Mouse (Mus musculus) midbrain, embryonic 16.5 days (tissue): ENCODE measurements around the gene Sbk1. TPM values are rescaled to one million over a fixed set of nuclear protein-coding genes. Genes with fewer than 3 reads are reported as not detected.

ENCODE experiments used
- ATAC-seq: fragments of 200-750 bp; cut with Nextera tagmentation; 2 replicates; pipeline ENCODE4 v1.8.0; 2017; ENCODE audit warnings: moderate TSS enrichment
- H3K27ac ChIP-seq: fragments of 300-500 bp; sonication (generic); 2 replicates; pipeline ENCODE4 v1.5.1; 2014; ENCODE audit warnings: mild to moderate bottlenecking, low read length, mixed read lengths
- H3K27me3 ChIP-seq: fragments of 300-500 bp; sonication (generic); 2 replicates; pipeline ENCODE4 v1.6.1; 2014; ENCODE audit warnings: low read depth, low read length, mixed read lengths; ENCODE audit not compliant: control insufficient read depth, insufficient read depth
- H3K36me3 ChIP-seq: fragments of 300-500 bp; sonication (generic); 2 replicates; pipeline ENCODE4 v1.6.1; 2014; ENCODE audit warnings: mild to moderate bottlenecking, low read length, moderate library complexity, mixed read lengths; ENCODE audit not compliant: control insufficient read depth, insufficient read depth
- H3K4me1 ChIP-seq: fragments of 300-500 bp; sonication (generic); 2 replicates; pipeline ENCODE4 v1.6.1; 2014; ENCODE audit warnings: mild to moderate bottlenecking, low read length, mixed read lengths; ENCODE audit not compliant: control insufficient read depth, insufficient read depth
- H3K4me2 ChIP-seq: fragments of 300-500 bp; sonication (generic); 2 replicates; pipeline ENCODE4 v1.6.1; 2014; ENCODE audit warnings: mild to moderate bottlenecking, low read length, mixed read lengths
- H3K4me3 ChIP-seq: fragments of 300-500 bp; sonication (generic); 2 replicates; pipeline ENCODE4 v1.5.1; 2014; ENCODE audit warnings: low read depth, mild to moderate bottlenecking, low read length, moderate library complexity, mixed read lengths
- H3K9ac ChIP-seq: fragments of 300-500 bp; sonication (generic); 2 replicates; pipeline ENCODE4 v1.6.1; 2014; ENCODE audit warnings: low read depth, low read length, mixed read lengths
- H3K9me3 ChIP-seq: fragments of 300-500 bp; sonication (generic); replicated peaks from 2 replicates; pipeline ENCODE4 v1.6.1; 2014; ENCODE audit warnings: mild to moderate bottlenecking, low read length, mixed read lengths; ENCODE audit not compliant: control insufficient read depth, poor library complexity, severe bottlenecking
- WGBS: fragments of 180-500 bp; shearing (Covaris S2); extraction: QIAGEN DNeasy Blood & Tissue Kit; methylation state at CpG from one replicate; pipeline ENCODE4 v1.1.7; 2014; 5-methylcytosine and 5-hydroxymethylcytosine counted together
- polyA plus RNA-seq: library from polyadenylated mRNA; unstranded; fragments of >200 nt; fragmentation: Nextera tagmentation; extraction: Ambion mirVana; gene quantifications from 2 replicates; pipeline ENCODE4 v1.2.1, GENCODE M21; 2015

Gene Sbk1
- polyA plus RNA-seq, 1 experiment from 2014 or later, result 233 TPM

DNA sequence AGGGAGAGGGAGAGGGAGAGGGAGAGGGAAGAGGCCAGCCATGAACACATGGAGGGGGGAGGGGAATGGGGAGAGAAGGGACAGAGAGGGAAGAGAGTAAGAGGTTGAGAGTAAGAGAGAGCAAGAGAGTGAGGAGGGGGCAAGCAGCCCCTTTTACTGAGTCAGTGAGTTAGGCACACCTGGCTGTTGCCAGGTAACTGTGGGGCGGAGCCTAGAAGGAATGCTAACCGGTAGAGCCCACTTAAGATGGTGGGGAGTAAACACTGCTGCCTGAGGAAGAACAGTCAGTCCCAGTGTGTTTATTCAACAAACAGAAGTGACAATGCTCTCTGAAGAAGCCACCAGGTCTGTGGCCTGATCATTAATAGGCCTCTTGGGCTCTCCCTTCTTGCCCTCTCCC is 58.3 kb downstream of the Sbk1 start:
- Histone ChIP-seq H3K4me1 (no peaks in the 10 kb centered on the region), H3K9ac (no peak overlapping the region), H3K36me3 (no peaks in the 10 kb centered on the region), H3K4me2 (no peak overlapping the region), H3K27me3 (no peaks in the 10 kb centered on the region), H3K4me3 (no peak overlapping the region), H3K9me3 (no peaks in the 10 kb centered on the region), H3K27ac (no peak overlapping the region)
- no peak for ATAC-seq
- 65% methylated on average over 2 of the region's 2 CpGs for WGBS

DNA sequence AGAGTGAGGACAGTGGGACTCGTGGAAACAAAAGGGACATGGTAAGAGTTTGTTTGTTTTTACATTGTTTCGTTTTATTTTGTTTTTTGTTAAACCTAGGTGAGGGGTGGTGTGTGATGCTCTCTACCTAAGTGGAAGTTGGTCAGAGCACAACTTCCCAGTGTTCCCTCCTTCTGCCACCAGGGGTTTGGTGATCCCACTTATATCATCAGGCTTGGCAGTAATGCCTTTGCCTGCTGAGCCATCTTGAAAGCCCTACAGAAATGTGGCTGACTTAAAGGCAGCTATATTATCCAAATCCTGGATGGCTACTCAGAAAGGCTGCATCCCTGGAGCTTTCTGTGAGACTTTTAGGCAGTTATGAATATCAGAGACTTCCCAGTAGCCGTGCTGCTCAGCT is 60.3 kb downstream of the Sbk1 start:
- H3K4me3 ChIP-seq, result no peak overlapping the region

DNA sequence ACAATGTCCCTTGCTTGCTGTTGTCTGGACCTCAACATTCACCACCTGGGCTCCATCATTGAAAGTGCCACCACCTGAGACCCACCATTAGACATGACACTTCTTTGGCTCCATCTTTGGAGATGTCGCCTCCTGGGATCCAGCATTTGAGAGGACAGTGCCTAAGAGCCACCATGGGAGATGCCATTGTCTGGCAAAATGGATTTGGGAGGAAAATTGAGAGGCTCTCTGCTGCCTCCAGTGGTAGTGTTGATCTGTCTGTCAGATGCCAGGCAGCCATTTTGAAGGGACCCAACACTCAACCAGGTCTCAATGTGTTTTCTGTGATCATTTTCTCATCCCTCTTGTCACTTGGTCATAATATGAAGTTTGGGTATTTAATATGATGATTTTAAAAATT is 63.1 kb downstream of the Sbk1 start:
- Histone ChIP-seq H3K27ac (no peak overlapping the region), H3K4me2 (no peak overlapping the region), H3K36me3 (no peaks in the 10 kb centered on the region), H3K27me3 (no peaks in the 10 kb centered on the region), H3K4me1 (no peaks in the 10 kb centered on the region), H3K9ac (no peak overlapping the region), H3K9me3 (no peaks in the 10 kb centered on the region), H3K4me3 (no peak overlapping the region)
- ATAC-seq, result no peak
- WGBS, result 97% methylated on average over 1 of the region's 1 CpGs

More for the DNA sequence above, 60.3 kb downstream of the Sbk1 start:
- Histone ChIP-seq H3K4me1 (no peaks in the 10 kb centered on the region), H3K9me3 (no peaks in the 10 kb centered on the region), H3K27me3 (no peaks in the 10 kb centered on the region), H3K27ac (no peak overlapping the region), H3K9ac (no peak overlapping the region), H3K36me3 (no peaks in the 10 kb centered on the region), H3K4me2 (no peak overlapping the region)
- no peak for ATAC-seq
- WGBS, result 83% methylated on average over 3 of the region's 3 CpGs

DNA sequence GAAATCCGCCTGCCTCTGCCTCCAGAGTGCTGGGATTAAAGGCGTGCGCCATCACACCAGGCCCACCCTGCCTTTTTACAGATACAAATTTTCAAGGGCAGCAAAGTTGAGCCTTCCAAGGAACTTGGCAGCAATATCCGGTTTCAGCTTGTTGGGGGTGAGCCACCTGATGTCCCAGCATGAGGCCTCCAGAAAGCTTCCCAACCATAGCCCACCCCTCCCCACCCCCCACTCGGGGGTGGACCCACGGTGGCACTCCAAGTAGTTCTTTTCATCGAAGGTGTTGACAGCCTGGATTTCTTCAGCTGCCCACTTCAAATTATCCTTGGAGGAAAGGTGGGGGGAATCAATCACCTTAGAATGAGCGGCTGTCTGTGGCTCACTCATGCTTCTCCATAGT is 66.5 kb downstream of the Sbk1 start:
- Histone ChIP-seq H3K4me1 (no peaks in the 10 kb centered on the region), H3K27me3 (no peaks in the 10 kb centered on the region), H3K27ac (no peak overlapping the region), H3K4me3 (no peak overlapping the region), H3K4me2 (no peak overlapping the region), H3K36me3 (no peaks in the 10 kb centered on the region), H3K9ac (no peak overlapping the region), H3K9me3 (no peaks in the 10 kb centered on the region)
- no peak for ATAC-seq
- 82% methylated on average over 8 of the region's 8 CpGs for WGBS

DNA sequence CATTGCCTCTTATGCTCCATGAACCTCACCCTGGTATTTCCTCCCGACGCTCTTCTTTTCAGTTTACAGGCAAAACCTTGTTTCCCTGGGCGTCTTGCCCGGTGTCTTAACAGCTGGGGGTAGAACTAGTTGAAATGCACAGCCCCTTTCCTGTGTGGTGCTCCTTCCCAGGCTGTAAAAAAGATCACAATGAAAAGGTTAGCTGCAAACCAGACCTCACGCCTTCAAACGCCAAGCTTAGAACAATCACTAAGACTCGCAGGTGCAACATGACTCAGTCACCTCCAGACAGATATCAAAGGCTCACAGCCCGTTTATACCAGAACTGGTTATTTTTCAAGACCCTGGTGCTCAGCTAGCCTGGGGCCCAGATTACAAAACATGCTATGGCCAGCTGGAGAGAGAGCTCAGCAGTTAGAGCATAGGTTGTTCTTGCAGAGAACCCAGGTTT is 67.1 kb downstream of the Sbk1 start:
- 82% methylated on average over 8 of the region's 8 CpGs for WGBS
- H3K4me2 ChIP-seq, result no peak overlapping the region
- no peak overlapping the region for H3K4me3 ChIP-seq
- H3K9me3 ChIP-seq, result no peaks in the 10 kb centered on the region
- H3K27ac ChIP-seq, result no peak overlapping the region
- H3K27me3 ChIP-seq, result no peaks in the 10 kb centered on the region
- H3K4me1 ChIP-seq, result no peaks in the 10 kb centered on the region
- no peak for ATAC-seq
- H3K9ac ChIP-seq, result no peak overlapping the region
- H3K36me3 ChIP-seq, result no peaks in the 10 kb centered on the region

DNA sequence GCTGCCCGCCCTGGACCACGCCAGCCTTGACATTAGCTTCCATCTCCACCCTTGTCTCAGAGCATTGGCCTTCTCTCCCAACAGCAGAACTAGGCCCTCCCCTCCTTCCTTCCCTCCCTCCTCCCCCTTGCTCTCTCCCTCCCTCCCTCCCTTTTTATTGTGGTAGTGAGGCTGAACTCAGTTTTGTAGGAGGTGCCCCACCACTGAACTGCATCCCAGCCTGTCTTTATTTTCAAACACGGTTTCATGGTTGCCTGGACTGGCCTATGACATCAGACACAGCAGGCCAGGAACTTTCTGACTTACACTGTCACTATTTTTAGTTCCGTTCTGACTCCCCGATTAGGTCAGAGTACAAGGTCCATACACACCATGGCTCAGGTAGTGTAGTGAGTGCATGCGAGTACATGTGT is 67.8 kb downstream of the Sbk1 start:
- H3K36me3 ChIP-seq, result no peaks in the 10 kb centered on the region
- no peak for ATAC-seq
- no peak overlapping the region for H3K9ac ChIP-seq
- 76% methylated on average over 6 of the region's 6 CpGs for WGBS
- no peaks in the 10 kb centered on the region for H3K9me3 ChIP-seq
- H3K4me2 ChIP-seq, result no peak overlapping the region
- no peak overlapping the region for H3K27ac ChIP-seq
- no peak overlapping the region for H3K4me3 ChIP-seq
- H3K27me3 ChIP-seq, result no peaks in the 10 kb centered on the region
- no peaks in the 10 kb centered on the region for H3K4me1 ChIP-seq

DNA sequence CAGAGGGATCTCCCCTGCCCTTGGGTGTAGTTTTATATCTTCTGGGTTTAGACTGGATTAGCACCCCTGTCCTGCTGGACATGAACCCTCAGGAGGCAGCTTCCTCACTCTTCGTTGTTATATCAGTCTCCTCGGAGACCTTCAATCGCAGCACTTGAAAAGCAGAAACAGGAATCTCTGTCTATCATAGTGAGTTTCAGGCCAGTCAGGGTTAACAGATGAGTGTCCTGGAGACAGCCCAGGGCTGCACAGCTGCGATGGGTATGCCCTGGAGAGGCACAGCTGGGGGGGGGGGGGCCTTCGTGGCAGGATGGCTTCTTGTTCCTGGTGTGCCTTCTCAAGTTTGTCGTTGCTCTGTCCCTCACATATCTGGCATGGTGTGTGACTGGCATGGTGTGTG is 68.5 kb downstream of the Sbk1 start:
- Histone ChIP-seq H3K9me3 (no peaks in the 10 kb centered on the region), H3K36me3 (no peaks in the 10 kb centered on the region), H3K27me3 (no peaks in the 10 kb centered on the region), H3K4me3 (no peak overlapping the region), H3K27ac (no peak overlapping the region), H3K4me1 (no peaks in the 10 kb centered on the region), H3K4me2 (no peak overlapping the region), H3K9ac (no peak overlapping the region)
- no peak for ATAC-seq
- 57% methylated on average over 6 of the region's 6 CpGs for WGBS

Other genes with a start within 250 kb of the Sbk1 start
- gene Gsg1l, start 190.2 kb upstream of the Sbk1 start, polyA plus RNA-seq, result 9.8 and 12.5 TPM in 2 replicates
- gene Xpo6, start 72.1 kb upstream of the Sbk1 start, polyA plus RNA-seq, result 49.7 and 51.0 TPM in 2 replicates
- gene Lat, start 97.0 kb downstream of the Sbk1 start, polyA plus RNA-seq, result 0.87 and 1.3 TPM in 2 replicates
- gene Spns1, start 104.8 kb downstream of the Sbk1 start, polyA plus RNA-seq, result 87.1 and 92.6 TPM in 2 replicates
- gene Nfatc2ip, start 124.1 kb downstream of the Sbk1 start, polyA plus RNA-seq, result 2.1 TPM in 2 replicates
- not detected in 2 replicates for gene Cd19, start 142.3 kb downstream of the Sbk1 start, polyA plus RNA-seq
- gene Rabep2, start 156.1 kb downstream of the Sbk1 start, polyA plus RNA-seq, result 22.9 and 23.8 TPM in 2 replicates
- 0.39 and 0.71 TPM in 2 replicates for gene Atp2a1, start 190.5 kb downstream of the Sbk1 start, polyA plus RNA-seq
- 76.8 and 79.6 TPM in 2 replicates for gene Sh2b1, start 202.8 kb downstream of the Sbk1 start, polyA plus RNA-seq
- 121 and 127 TPM in 2 replicates for gene Tufm, start 214.7 kb downstream of the Sbk1 start, polyA plus RNA-seq
- gene Atxn2l, start 230.8 kb downstream of the Sbk1 start, polyA plus RNA-seq, result 66.9 and 68.8 TPM in 2 replicates